Mouse (Mus musculus) spleen, adult 2 months (tissue): ENCODE results near the gene Kif5c.

Experiments used
- CTCF ChIP-seq: fragments of 200-500 bp; IDR thresholded peaks from 2 replicates; pipeline ENCODE4 v1.5.1; 2011; ENCODE audit warnings: mild to moderate bottlenecking, inconsistent platforms; ENCODE audit not compliant: insufficient read depth, insufficient read length, insufficient replicate concordance; ENCODE audit errors: extremely low read depth
- POLR2A ChIP-seq: fragments of 200-500 bp; IDR thresholded peaks from 2 replicates; pipeline ENCODE4 v1.6.1; 2011; ENCODE audit warnings: low read depth, low read length, inconsistent platforms

GRCm38 (mm10) chr2:49619719-49620522, 823 bp downstream of the Kif5c start:
- TF ChIP-seq POLR2A (no peak), CTCF (no peak)
